Mouse (Mus musculus) cortical plate, adult 2 months (tissue): Measurements from ENCODE around the gene Tbc1d8. TPM values are rescaled to one million over a fixed set of nuclear protein-coding genes. Genes with fewer than 3 reads are reported as not detected.

Experiments
- H3K27ac ChIP-seq: fragments of 200-500 bp; 2 replicates; pipeline ENCODE4 v1.5.1; 2012; ENCODE audit warnings: low read length, control low read depth, inconsistent platforms; ENCODE audit not compliant: insufficient read depth
- H3K4me1 ChIP-seq: fragments of 200-500 bp; 2 replicates; pipeline ENCODE4 v1.6.1; 2011; ENCODE audit warnings: low read length; ENCODE audit not compliant: control insufficient read depth, insufficient read depth
- H3K4me3 ChIP-seq: fragments of 200-500 bp; 2 replicates; pipeline ENCODE4 v1.5.1; 2011; ENCODE audit warnings: mild to moderate bottlenecking, low read length, control low read depth; ENCODE audit not compliant: insufficient read depth
- CTCF ChIP-seq: fragments of 200-500 bp; IDR thresholded peaks from 2 replicates; pipeline ENCODE4 v1.5.1; 2011; ENCODE audit warnings: mild to moderate bottlenecking, control low read depth, low read length; ENCODE audit not compliant: insufficient read depth; ENCODE audit errors: extremely low read depth
- POLR2A ChIP-seq: fragments of 200-500 bp; IDR thresholded peaks from 2 replicates; pipeline ENCODE4 v1.6.1; 2011; ENCODE audit warnings: mild to moderate bottlenecking, low read length, control low read depth; ENCODE audit not compliant: insufficient read depth; ENCODE audit errors: extremely low read depth
- polyA plus RNA-seq: library from polyadenylated mRNA; depleted of rRNA; stranded (reverse); fragments of >200 nt; gene quantifications from 2 replicates; pipeline ENCODE4 v1.2.3, GENCODE M21; 2012

Tbc1d8 gene
- polyA plus RNA-seq, 1 experiment = 20.3 TPM

- no peak overlapping the region for H3K27ac ChIP-seq
- H3K4me1 ChIP-seq = no peaks in the 10 kb centered on the region
- TF ChIP-seq POLR2A (no peak), CTCF (no peak)
- H3K4me3 ChIP-seq = no peak overlapping the region
Observed at GRCm38 (mm10) chr1:39361754-39362514, 116.6 kb downstream of the Tbc1d8 start.

DNA sequence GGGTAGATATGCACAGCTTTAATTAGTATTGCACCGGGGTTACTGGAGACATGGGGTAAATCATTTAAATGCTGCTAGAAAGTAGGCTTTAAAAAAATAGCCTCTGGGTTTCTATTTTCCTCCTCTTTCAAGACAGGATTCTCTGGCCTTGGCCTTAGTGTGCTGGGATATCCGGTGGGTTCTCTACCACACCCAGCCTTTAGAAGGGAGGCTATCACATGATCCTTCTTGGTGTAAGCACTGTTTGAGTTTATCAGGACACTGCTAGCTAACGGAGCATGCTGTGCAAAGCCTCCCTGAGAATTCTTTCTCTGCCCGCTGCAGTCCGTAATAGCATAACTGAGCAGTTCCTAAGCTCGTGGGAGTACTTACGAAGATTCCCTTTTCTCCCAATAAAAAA lies 129.1 kb downstream of the Tbc1d8 start:
- H3K27ac ChIP-seq = no peak overlapping the region

DNA sequence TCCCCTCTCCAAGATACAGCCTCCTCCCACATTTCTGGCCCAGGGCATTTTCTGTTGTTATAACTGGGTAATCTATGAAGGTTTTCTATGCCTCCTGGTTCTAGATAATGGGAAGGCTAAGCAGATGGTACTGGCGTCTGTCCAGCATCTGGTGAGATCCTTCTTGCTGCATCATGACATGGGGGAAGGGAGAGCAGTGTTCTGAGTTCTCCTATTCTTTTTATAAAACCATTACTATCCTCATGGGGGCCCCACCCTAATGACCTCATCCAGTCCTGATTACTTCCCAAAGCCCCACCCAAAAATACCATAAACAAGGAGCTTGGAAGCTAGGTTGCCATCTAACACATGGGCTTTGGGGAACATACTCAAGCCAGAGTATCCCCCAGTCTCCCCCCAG lies 129.6 kb downstream of the Tbc1d8 start:
- Histone ChIP-seq H3K27ac (no peak overlapping the region), H3K4me1 (peaks cover 3% of the 10 kb centered on the region; the same call in 1 of the 2 replicates), H3K4me3 (no peak overlapping the region)
- TF ChIP-seq POLR2A = no peak
- no peak for TF ChIP-seq CTCF

More for the DNA sequence above, 129.1 kb downstream of the Tbc1d8 start:
- no peak overlapping the region for H3K4me3 ChIP-seq
- no peak for TF ChIP-seq POLR2A
- no peak for TF ChIP-seq CTCF
- peaks cover 3% of the 10 kb centered on the region; the same call in 1 of the 2 replicates for H3K4me1 ChIP-seq

GRCm38 (mm10) chr1:39344981-39345600 lies 133.5 kb downstream of the Tbc1d8 start:
- no peak for TF ChIP-seq POLR2A
- peak; percentile 37 for TF ChIP-seq CTCF
- H3K27ac ChIP-seq = no peak overlapping the region
- H3K4me3 ChIP-seq = no peak overlapping the region
- peaks cover 5% of the 10 kb centered on the region; the same call in 1 of the 2 replicates for H3K4me1 ChIP-seq

DNA sequence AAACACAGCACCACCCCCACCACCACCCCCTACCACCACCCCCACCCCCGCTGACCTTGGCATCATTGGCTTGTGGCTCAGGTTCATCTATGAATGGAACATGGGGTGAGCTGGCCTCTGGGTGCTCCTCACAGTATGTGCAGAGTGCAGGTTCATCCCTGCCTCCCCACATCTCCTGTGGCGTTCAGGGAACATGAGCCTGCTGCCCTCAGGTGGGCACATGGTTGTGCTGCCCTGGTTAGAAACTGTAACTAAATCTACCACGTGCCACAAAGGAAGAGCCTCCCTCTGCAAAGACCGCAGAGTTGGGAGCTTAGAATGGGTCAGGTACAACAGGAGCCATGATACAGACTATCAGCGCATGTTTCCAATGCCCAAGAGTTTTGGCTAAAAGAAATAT lies 135.3 kb downstream of the Tbc1d8 start:
- no peak overlapping the region for H3K27ac ChIP-seq
- no peak for TF ChIP-seq POLR2A
- peak; percentile 14; the same call in 1 of the 2 replicates for TF ChIP-seq CTCF

DNA sequence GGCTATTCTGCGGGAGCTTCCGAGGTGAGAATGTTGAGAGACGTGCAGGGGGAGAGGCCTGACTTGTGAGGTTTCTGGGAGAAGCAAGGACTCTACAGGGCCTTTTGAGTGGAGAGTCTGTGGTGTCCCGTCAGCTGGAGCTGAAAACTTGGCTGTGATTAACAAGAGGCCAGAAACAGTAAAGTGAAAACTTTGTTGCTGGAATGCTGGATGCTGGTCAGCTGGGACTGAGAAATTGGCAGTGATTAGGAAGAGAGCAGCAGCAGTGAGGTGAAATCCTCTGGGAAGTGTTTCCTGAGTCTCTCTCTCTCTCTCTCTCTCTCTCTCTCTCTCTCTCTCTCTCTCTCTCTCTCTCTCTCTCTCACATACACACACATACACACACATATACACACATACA lies 136.7 kb downstream of the Tbc1d8 start:
- Histone ChIP-seq H3K27ac (no peak overlapping the region), H3K4me1 (peaks cover 8% of the 10 kb centered on the region), H3K4me3 (no peak overlapping the region)
- no peak for TF ChIP-seq POLR2A
- no peak for TF ChIP-seq CTCF

More for the DNA sequence above, 135.3 kb downstream of the Tbc1d8 start:
- no peak overlapping the region for H3K4me3 ChIP-seq
- peaks cover 8% of the 10 kb centered on the region for H3K4me1 ChIP-seq

GRCm38 (mm10) chr1:39340647-39341046 lies 137.9 kb downstream of the Tbc1d8 start:
- H3K4me1 ChIP-seq = peaks cover 8% of the 10 kb centered on the region
- no peak overlapping the region for H3K4me3 ChIP-seq
- no peak overlapping the region for H3K27ac ChIP-seq
- TF ChIP-seq POLR2A (no peak), CTCF (peak; percentile 69)

DNA sequence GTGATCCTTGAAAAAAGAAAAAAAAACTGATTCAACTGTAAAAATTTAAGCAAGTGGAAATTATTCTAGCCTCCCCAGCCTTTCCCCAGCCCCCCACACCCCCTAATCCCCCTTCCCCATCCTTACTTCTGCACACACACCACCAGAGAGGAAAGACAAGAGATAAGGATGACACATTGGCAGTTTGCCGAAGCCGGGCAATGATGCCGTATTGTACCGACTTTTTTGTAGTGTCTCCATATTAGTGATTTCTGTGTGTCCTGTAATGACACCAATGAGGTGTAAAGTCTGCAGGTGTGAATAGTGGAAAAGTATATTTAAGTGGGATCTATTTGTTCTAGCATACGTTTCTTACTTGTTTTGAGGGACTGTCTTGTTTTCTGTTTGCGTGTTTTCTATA lies 138.4 kb downstream of the Tbc1d8 start:
- no peak overlapping the region for H3K4me3 ChIP-seq
- H3K4me1 ChIP-seq = peaks cover 8% of the 10 kb centered on the region
- TF ChIP-seq CTCF = no peak
- no peak for TF ChIP-seq POLR2A
- H3K27ac ChIP-seq = no peak overlapping the region

GRCm38 (mm10) chr1:39339455-39339854 lies 139.1 kb downstream of the Tbc1d8 start:
- TF ChIP-seq POLR2A (no peak), CTCF (no peak)
- Histone ChIP-seq H3K4me1 (peaks cover 6% of the 10 kb centered on the region), H3K27ac (peak overlapping the region; percentile 5; the same call in 1 of the 2 replicates), H3K4me3 (no peak overlapping the region)
